Mouse (Mus musculus): ENCODE results near the gene Ninj1. TPM values are rescaled to one million over a fixed set of nuclear protein-coding genes. Genes with fewer than 3 reads are reported as not detected.

Gene Ninj1
- total RNA-seq (2017): 64.2 and 88.4 TPM in 2 replicates

DNA sequence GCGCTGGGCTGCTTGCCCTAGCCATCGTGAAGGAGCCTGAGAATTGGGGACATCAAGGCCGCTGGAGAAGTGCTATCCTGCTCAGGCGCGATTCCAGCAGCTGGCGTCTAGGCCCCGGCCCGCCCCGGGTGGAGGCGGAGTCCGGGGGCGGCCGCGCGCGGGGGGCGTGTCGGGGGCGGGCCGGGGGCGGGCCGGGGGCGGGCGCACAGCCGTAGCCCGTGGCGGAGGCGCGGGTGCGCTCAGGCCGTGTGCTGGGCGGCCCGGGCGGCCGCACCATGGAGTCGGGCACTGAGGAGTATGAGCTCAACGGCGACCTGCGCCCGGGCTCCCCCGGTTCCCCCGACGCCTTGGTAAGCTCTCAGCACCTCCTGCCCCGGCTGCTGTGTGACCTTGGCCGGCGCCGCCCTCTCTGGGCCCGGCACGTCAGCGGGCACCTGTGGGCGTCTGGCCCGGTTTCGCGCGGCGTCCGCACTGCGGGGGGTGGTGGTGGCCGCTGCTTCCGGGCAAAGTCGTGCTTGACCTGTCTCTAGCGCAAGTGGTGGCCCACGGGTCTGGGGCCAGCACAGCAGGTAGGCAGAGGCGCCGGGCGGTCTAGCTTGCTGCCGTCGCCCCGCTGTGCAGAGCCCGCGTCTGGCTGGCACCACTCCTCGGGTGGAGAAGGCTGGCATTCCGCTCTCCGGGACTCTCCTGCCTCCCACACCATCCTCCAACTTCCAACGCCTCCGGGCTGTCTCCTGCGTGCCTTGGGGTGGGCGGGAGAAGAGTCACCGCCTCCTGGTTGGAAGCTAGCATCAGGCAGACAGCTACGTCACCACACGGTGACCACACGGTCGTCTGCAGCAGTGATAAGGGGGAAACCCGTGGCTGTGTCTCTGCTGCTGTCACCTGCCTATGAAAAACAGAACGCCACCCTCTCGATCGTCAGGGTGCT lies at the start of gene Ninj1:
TSS of gene Ninj1 (plus strand) at position 198 of the 931 bp plus-strand sequence.
- peak; percentile 84 for ATAC-seq (ENCODE audit: extremely low read depth, insufficient number of reproducible peaks, low FRiP score, poor library complexity, severe bottlenecking)

GRCm38 (mm10) chr13:49140567-49140966 lies 46.7 kb upstream of the Ninj1 start:
- no peak for ATAC-seq (ENCODE audit: extremely low read depth, insufficient number of reproducible peaks, low FRiP score, poor library complexity, severe bottlenecking)

DNA sequence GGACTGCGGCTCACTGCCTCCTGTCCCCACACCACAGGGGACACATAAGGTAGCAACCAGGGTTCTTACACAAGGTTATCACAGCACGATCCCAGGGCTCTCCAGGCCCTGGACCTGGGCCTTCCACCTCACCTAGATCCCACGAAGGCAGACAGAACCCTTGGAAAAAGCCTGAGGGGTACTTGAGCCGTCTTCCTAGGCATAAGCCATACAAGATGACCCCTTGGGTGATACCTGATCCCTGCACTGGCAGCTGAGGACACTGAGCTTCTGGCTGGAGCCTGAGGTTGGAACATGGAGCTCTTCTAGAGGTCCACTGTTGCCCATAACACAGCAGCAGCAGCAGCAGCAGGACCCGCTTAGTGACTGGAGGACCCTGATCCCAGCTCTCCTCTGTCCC lies 44.9 kb upstream of the Ninj1 start:
- ATAC-seq (ENCODE audit: extremely low read depth, insufficient number of reproducible peaks, low FRiP score, poor library complexity, severe bottlenecking): no peak

DNA sequence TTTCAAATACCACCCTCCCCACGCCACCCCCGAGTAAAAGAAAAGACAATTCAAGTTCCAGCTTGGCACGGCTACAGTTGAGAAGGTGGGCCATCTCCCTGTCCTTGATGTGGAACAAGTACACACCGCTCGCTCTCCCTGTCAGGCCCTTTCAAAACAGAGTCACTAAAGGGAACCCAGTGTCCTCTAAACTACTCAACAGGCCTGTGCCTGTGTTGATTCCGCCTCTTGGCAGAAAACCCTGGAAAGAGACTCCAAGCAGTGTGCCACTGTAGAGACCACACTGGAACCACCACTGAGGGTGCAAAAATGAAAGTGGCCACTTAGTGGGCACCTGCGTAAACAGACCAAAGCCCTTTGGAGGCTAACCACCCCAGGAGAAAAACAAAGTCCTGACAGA lies 44.0 kb upstream of the Ninj1 start:
- ATAC-seq (ENCODE audit: extremely low read depth, insufficient number of reproducible peaks, low FRiP score, poor library complexity, severe bottlenecking): no peak

DNA sequence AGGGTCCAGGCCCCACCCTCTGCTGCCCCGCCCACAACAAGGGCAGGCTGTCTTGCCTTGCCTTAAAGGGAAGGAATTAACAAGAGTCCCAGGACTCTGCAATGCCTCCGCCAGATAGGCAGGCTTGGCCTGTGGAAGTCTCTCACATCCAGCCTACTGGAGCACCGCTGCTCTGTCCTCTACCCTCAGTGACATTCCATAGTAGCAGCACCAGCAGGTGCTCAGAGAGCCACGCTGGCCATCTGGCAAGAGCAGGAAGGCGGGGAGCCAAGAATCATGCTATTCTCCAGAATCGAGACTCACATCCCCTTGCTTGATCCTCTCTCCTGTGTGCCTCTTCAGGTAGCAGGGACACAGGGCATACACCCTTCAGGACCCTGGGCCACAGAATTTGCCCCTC lies 42.8 kb upstream of the Ninj1 start:
- ATAC-seq (ENCODE audit: extremely low read depth, insufficient number of reproducible peaks, low FRiP score, poor library complexity, severe bottlenecking): no peak

DNA sequence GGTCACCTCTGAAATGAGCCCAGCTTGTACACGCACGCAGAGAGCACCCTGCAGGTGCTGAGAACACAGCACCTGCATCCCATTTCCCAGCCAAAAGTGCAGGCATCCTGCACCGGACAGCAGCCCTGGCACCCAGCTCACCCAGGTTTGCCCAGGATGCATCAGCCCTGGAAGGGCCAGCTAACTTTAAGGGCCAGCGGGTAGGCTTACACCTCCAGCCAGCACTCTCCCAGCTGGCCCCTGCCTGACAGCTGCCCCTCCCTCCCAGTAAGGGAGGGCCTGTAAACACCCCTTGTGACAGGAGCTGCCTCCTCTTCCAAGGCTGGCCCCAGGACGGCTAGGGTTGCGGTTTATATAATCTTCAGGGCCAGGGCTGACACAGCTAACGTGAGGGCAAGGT lies 41.9 kb upstream of the Ninj1 start:
- no peak for ATAC-seq (ENCODE audit: extremely low read depth, insufficient number of reproducible peaks, low FRiP score, poor library complexity, severe bottlenecking)

DNA sequence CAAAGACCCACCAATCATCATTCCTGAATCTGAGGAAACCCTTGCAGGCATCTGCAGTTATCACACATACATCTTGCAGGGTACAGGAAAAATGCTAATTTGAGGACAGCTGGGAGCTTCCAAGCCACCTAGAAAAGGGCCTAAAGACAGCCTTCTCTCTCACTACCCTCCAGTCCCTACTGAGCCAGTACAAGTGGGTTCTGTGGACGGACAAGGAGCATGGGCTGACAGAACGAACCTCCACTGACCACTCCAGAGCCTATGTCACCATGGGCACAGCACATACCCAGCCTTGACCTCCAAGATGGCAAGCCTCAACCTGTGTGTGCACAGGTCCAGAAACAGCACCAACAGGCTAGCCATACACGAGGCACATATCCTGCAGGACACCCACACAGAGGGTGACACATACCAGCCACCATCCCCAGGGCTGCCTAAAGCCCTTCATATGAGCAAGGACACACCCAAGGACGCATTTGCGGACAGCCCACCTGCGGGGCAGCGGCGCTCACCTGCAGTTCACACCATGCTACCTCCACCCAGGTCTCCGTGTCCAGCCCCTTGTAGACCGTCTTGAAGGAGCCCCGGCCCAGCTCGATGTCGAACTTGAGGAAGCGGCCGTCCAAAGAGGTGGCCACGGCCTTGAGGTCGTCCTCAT lies 41.1 kb upstream of the Ninj1 start:
- ATAC-seq (ENCODE audit: extremely low read depth, insufficient number of reproducible peaks, low FRiP score, poor library complexity, severe bottlenecking): no peak

DNA sequence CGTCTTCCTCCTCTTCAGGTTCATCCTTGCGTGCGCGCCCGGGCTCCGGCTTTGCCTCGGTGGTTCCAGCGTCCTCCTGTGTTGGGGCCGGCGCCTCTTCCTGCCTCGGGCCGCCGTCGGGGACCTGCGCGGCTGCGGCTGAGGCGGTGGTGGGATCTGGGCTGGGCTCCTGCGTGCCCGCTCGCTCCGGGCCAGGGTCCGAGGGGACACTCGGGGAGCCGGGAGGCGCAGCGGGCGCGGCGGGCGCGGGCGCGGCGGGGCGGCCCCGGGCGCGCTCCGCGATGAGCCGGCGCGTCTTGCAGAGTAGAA lies 40.6 kb upstream of the Ninj1 start:
- ATAC-seq (ENCODE audit: extremely low read depth, insufficient number of reproducible peaks, low FRiP score, poor library complexity, severe bottlenecking): no peak

- no peak for ATAC-seq (ENCODE audit: extremely low read depth, insufficient number of reproducible peaks, low FRiP score, poor library complexity, severe bottlenecking)
Measured at GRCm38 (mm10) chr13:49147007-49147857, 40.1 kb upstream of the Ninj1 start.

GRCm38 (mm10) chr13:49147858-49148226 lies 39.4 kb upstream of the Ninj1 start, which contains the start of gene Wnk2:
Gene Wnk2, minus strand, starts transcription at chr13:49148014.
- no peak for ATAC-seq (ENCODE audit: extremely low read depth, insufficient number of reproducible peaks, low FRiP score, poor library complexity, severe bottlenecking)

- ATAC-seq (ENCODE audit: extremely low read depth, insufficient number of reproducible peaks, low FRiP score, poor library complexity, severe bottlenecking): no peak
Measured at GRCm38 (mm10) chr13:49148687-49149086, 38.6 kb upstream of the Ninj1 start.

DNA sequence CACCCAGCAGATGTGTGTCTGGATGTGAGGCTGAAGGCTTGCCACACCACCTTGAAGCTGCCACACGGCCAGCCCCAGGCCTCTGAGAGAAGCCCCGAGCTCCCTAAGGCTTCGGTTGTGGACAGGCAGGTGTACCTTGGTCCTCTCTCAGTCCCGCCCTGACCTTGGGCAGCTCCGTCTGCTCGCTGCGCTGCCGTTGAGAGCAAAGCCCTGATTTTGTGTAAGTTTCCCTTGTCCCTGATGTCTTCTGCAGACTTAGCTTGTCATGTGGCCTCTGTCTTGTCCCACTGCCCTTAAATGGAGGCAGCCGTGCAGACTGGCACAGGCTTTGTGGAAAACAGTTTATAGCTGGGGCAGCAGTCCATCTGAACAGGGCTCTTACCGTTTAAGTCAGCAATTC lies 33.3 kb upstream of the Ninj1 start:
- ATAC-seq (ENCODE audit: extremely low read depth, insufficient number of reproducible peaks, low FRiP score, poor library complexity, severe bottlenecking): no peak

DNA sequence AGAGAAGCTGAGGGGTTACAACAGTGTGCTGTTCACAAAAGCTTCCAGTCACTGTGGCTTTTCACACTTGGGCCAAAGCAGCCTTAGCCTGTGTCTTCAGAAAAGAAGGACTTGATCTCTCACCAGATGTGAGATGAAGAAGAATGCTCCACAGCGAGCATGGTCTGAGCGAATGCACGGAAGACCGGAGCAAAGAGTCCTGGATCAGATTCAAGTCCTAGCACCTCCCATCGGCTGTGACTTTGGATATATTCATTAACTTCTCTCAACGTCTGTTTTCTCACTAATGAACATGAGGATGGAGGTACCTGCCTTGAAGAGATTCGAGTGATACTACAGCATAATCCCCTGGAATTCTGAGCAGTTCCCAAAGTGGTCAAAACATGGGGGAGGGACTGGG lies 32.7 kb upstream of the Ninj1 start:
- no peak for ATAC-seq (ENCODE audit: extremely low read depth, insufficient number of reproducible peaks, low FRiP score, poor library complexity, severe bottlenecking)

GRCm38 (mm10) chr13:49156645-49157044 lies 30.6 kb upstream of the Ninj1 start:
- ATAC-seq (ENCODE audit: extremely low read depth, insufficient number of reproducible peaks, low FRiP score, poor library complexity, severe bottlenecking): no peak

DNA sequence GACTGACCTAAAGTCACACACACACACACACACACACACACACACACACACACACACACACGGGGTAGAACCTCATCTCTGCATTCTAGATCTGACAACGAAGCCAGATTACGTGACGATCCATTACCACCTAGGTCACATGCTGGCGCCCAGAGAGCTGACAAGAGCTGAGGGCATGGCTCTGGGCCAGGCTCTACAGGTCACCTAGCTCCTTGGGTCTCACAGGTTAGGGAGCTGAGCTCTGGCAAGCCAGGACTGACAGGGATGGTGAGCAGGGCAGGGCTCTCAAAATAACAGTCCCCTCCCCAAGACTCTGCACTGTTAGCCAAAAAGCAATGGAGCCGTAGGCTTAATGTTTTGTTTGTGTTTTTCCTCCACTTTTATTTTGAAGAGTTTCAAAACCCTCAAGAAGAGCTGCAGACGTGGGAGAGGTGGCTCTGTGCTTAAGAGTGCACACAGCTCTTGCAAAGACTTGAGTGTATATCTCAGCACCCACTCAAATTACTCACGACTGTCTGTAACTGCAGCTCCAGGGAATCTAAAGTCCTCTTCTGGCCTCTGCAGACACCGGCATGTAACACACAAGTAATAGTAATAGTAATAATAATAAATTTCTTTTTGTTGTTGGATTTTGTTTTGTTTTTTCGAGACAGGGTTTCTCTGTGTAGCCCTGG lies 29.1 kb upstream of the Ninj1 start:
- no peak for ATAC-seq (ENCODE audit: extremely low read depth, insufficient number of reproducible peaks, low FRiP score, poor library complexity, severe bottlenecking)

GRCm38 (mm10) chr13:49161236-49161635 lies 26.0 kb upstream of the Ninj1 start:
- ATAC-seq (ENCODE audit: extremely low read depth, insufficient number of reproducible peaks, low FRiP score, poor library complexity, severe bottlenecking): no peak

DNA sequence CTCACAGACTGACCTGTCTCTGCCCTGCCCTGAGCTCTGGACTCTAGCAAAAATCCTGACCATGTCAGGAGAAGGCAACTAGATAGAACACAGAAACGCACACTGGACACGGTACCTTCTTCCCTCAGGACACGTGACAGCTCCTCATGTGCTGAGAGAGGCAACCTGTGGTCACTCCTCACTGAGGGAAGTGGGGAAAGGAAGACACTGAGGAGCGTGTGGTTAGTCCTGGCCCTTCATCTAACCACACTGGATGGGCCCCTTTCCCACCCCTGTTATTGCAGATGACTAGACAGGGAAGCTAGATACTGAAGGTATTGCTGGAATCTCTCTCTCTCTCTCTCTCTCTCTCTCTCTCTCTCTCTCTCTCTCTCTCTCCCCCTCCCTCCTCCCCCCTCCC lies 24.6 kb upstream of the Ninj1 start:
- peak; percentile 22; the same call in 1 of the 2 replicates for ATAC-seq (ENCODE audit: extremely low read depth, insufficient number of reproducible peaks, low FRiP score, poor library complexity, severe bottlenecking)

- ATAC-seq (ENCODE audit: extremely low read depth, insufficient number of reproducible peaks, low FRiP score, poor library complexity, severe bottlenecking): no peak
Measured at GRCm38 (mm10) chr13:49163645-49164044, 23.6 kb upstream of the Ninj1 start.

- no peak for ATAC-seq (ENCODE audit: extremely low read depth, insufficient number of reproducible peaks, low FRiP score, poor library complexity, severe bottlenecking)
Measured at GRCm38 (mm10) chr13:49167081-49167480, 20.2 kb upstream of the Ninj1 start.
